Mouse (Mus musculus): ENCODE results near the gene Ophn1. TPM values are rescaled to one million over a fixed set of nuclear protein-coding genes. Genes with fewer than 3 reads are reported as not detected.

Gene Ophn1
- total and polyA plus RNA-seq, 3 experiments, result not detected

DNA sequence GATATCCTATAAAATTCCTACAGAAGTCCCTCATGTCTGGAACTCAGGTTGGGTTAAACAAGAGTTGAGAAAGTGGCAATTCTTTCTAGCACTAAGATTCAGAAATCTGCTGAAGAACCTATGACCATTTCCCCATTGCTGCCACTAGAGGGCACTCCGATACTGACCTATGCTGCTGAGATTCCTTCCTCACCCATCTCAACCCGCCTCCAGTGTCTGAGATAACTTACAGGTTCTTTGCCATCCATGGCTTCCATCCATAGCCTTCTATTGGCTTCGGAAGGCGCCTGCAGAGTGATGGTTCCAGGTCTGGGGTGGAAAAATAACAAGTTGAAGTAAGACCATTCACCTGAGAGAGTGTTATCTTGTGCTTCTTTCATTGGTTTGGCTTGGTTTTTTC, 189.2 kb downstream of the Ophn1 start:
- no peak overlapping the region for H3K9ac ChIP-seq (ENCODE audit: control insufficient read depth, low read depth, low read length, poor library complexity, severe bottlenecking)
- no peaks in the 10 kb centered on the region for H3K36me3 ChIP-seq (ENCODE audit: control insufficient read depth in 1 of 2, insufficient read depth in 2 of 2, low read length in 2 of 2)
- no peak overlapping the region for H3K4me3 ChIP-seq (ENCODE audit: control insufficient read depth in 1 of 2, insufficient read depth in 1 of 2, low read depth in 2 of 2, low read length in 2 of 2)
- H3K27me3 ChIP-seq (ENCODE audit: control insufficient read depth in 1 of 2, insufficient read depth in 2 of 2, low read length in 2 of 2), result no peaks in the 10 kb centered on the region
- TF ChIP-seq POLR2AphosphoS5 (IDR thresholded peaks at IDR 0.05; ENCODE audit: borderline replicate concordance, low read depth, low read length) (no peak), SMC3 (IDR thresholded peaks at IDR 0.05; ENCODE audit: low read depth, low read length) (peak; percentile 69), ZC3H11A (IDR thresholded peaks at IDR 0.05; ENCODE audit: low read depth, low read length) (peak; percentile 59), USF2 (IDR thresholded peaks at IDR 0.05; ENCODE audit: borderline replicate concordance in 1 of 2, insufficient read depth in 1 of 2, low read depth in 1 of 2, low read length in 2 of 2) (no peak), RCOR1 (IDR thresholded peaks at IDR 0.05; ENCODE audit: low read depth, low read length) (no peak), RAD21 (IDR thresholded peaks at IDR 0.05; ENCODE audit: low read depth, low read length) (peak; percentile 84), ELF1 (IDR thresholded peaks at IDR 0.05; ENCODE audit: low read depth, low read length) (no peak), SIN3A (IDR thresholded peaks at IDR 0.05; ENCODE audit: low read length) (no peak), ZKSCAN1 (IDR thresholded peaks at IDR 0.05; ENCODE audit: low read depth, low read length) (no peak), MAX (IDR thresholded peaks at IDR 0.05; ENCODE audit: low read length) (no peak), ETS1 (IDR thresholded peaks at IDR 0.05; ENCODE audit: low read depth, low read length) (no peak), CTCF (IDR thresholded peaks at IDR 0.05 in 2 of 3, conservative IDR thresholded peaks at IDR 0.05 in 1 of 3; ENCODE audit: control insufficient read depth in 1 of 3, insufficient read depth in 1 of 3, low read depth in 2 of 3, low read length in 3 of 3, poor library complexity in 1 of 3, severe bottlenecking in 1 of 3) (peak; percentile 49 to 79 (median 60)), MYC (IDR thresholded peaks at IDR 0.05; ENCODE audit: low read depth, low read length) (no peak), E2F4 (IDR thresholded peaks at IDR 0.05; ENCODE audit: borderline replicate concordance, low read depth, low read length) (no peak), EP300 (IDR thresholded peaks at IDR 0.05; ENCODE audit: low read depth in 1 of 2, low read length in 2 of 2) (no peak), CHD1 (IDR thresholded peaks at IDR 0.05; ENCODE audit: low read depth, low read length) (no peak)
- no peaks in the 10 kb centered on the region for H3K79me2 ChIP-seq (ENCODE audit: control insufficient read depth, insufficient read depth, low read length, poor library complexity)
- no peaks in the 10 kb centered on the region for H3K4me1 ChIP-seq (ENCODE audit: control insufficient read depth in 1 of 2, insufficient read depth in 2 of 2, low read length in 2 of 2)
- DNase-seq (ENCODE audit: low read depth, low spot score), result peak; percentile 49
- H3K27ac ChIP-seq (ENCODE audit: control insufficient read depth, low read depth, low read length), result no peak overlapping the region
- H3K9me3 ChIP-seq (replicated peaks; ENCODE audit: insufficient read depth, low read length), result no peaks in the 10 kb centered on the region

DNA sequence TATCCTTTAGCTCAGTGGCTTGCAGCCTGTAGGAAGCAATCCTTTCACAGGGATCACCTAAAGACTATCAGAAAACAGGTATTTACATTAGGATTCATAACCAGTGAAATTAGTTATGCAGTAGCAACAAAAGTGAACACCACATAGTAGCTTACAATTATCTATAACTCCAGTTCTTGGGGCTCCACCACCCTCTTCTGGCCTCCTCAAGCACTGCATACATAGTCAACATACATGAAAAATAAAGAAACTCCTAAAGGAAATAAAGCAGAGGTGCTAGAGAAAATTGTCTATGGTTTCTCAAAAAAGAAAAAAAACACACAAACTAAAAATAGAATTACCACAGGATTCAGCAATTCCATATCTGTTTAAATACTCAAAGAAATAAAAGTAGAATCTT, 208.2 kb downstream of the Ophn1 start:
- no peak for TF ChIP-seq ZNF384 (IDR thresholded peaks at IDR 0.05; ENCODE audit: low read depth, low read length)
- Histone ChIP-seq H3K9ac (ENCODE audit: control insufficient read depth, low read depth, low read length, poor library complexity, severe bottlenecking) (no peak overlapping the region), H3K27me3 (ENCODE audit: control insufficient read depth in 1 of 2, insufficient read depth in 2 of 2, low read length in 2 of 2) (no peaks in the 10 kb centered on the region), H3K27ac (ENCODE audit: control insufficient read depth, low read depth, low read length) (no peak overlapping the region), H3K4me1 (ENCODE audit: control insufficient read depth in 1 of 2, insufficient read depth in 2 of 2, low read length in 2 of 2) (no peaks in the 10 kb centered on the region), H3K79me2 (ENCODE audit: control insufficient read depth, insufficient read depth, low read length, poor library complexity) (no peaks in the 10 kb centered on the region), H3K9me3 (replicated peaks; ENCODE audit: insufficient read depth, low read length) (no peaks in the 10 kb centered on the region), H3K4me3 (ENCODE audit: control insufficient read depth in 1 of 2, insufficient read depth in 1 of 2, low read depth in 2 of 2, low read length in 2 of 2) (no peak overlapping the region), H3K36me3 (ENCODE audit: control insufficient read depth in 1 of 2, insufficient read depth in 2 of 2, low read length in 2 of 2) (no peaks in the 10 kb centered on the region)
- DNase-seq (ENCODE audit: low read depth, low spot score), result no peak
